Mouse (Mus musculus) lung, adult 10 weeks (tissue): ENCODE measurements around the gene Ptprm. TPM values are rescaled to one million over a fixed set of nuclear protein-coding genes. Genes with fewer than 3 reads are reported as not detected.

Experiments
- polyA plus RNA-seq: library from polyadenylated mRNA; stranded (reverse); fragments of 350-450 nt; fragmentation: Illumina TruSeq; extraction: RNeasy Lipid Tissue Mini Kit (QIAGEN cat#74804); gene quantifications from one replicate; pipeline ENCODE4 v1.2.3, GENCODE M21; 2014; ENCODE audit warnings: low read depth, low replicate concordance; ENCODE audit not compliant: insufficient read depth

The Ptprm gene
- 20.7 TPM for polyA plus RNA-seq

GRCm38 (mm10) chr17:67354451-67355011 lies at the start of gene Ptprm:
TSS of gene Ptprm (minus strand) at chr17:67354457.

